Mouse (Mus musculus): ENCODE measurements around the gene Metap2.

DNA sequence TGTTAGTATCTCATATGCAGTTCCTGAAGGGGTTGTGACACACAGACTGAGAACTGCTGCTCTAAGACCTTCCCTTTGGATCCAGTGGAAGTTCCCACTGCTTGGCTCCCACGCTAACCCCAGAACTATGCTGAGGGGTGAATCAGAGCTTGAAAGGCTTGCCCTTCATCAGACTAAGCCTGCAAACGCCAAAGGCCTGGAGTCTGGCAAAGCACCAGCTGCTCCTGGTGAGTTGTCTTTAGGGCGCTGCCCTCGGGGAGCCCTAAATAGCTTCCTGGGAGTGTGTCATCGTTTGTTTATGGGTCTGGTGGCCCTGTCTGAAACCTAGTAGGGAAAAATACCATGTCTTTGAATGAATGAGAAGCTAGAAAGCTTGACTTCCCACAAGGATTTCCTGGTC lies 47.3 kb upstream of the Metap2 start:
- TF ChIP-seq CTCF (IDR thresholded peaks at IDR 0.05; ENCODE audit: low read depth, low read length) (no peak), POLR2A (IDR thresholded peaks at IDR 0.05; ENCODE audit: extremely low read depth, insufficient read depth, low read length) (no peak)
